ENCODE assay signal across 8 mouse cellular contexts in genomic region chr5:64809257-64809656, GRCm38 (mm10). TPM values are rescaled to one million over a fixed set of nuclear protein-coding genes. Genes with fewer than 3 reads are reported as not detected.
DNase-seq lines count a peak whose midpoint lies in the region; ATAC-seq and TF ChIP-seq lines count a peak whose summit lies in the region.

No protein-coding gene starts in this region.

- no peak for ATAC-seq in kidney, postnatal 0 days (replicated peaks; ENCODE audit: low FRiP score, low read depth)
- no peak for ATAC-seq in kidney, embryonic 14.5 days (ENCODE audit: low FRiP score, low TSS enrichment)
- 0 out of 2 replicates have a peak, but pooled peaks have one; percentile 1 for ATAC-seq in intestine, postnatal 0 days
- ATAC-seq in neural tube, embryonic 15.5 days (ENCODE audit: low FRiP score): no peak

- no peak for TF ChIP-seq POLR2A in myocyte (IDR thresholded peaks at IDR 0.05; ENCODE audit: insufficient read length, low read depth)

- H3ac ChIP-seq in myocyte (ENCODE audit: control insufficient read depth, insufficient read length): no peak overlapping the region

- H3K79me2 ChIP-seq in myocyte (ENCODE audit: control insufficient read depth, insufficient read depth): peaks cover 89% of the 10 kb centered on the region

- H3K36me3 ChIP-seq in kidney, postnatal 0 days (ENCODE audit: insufficient read depth, low read length): no peaks in the 10 kb centered on the region
- peaks cover 6% of the 10 kb centered on the region; the same call in 1 of the 2 replicates for H3K36me3 ChIP-seq in kidney, embryonic 14.5 days (ENCODE audit: control insufficient read depth, insufficient read depth, low read length)
- H3K36me3 ChIP-seq in intestine, postnatal 0 days (ENCODE audit: control insufficient read depth, insufficient read depth): peaks cover 6% of the 10 kb centered on the region; the same call in 1 of the 2 replicates
- H3K36me3 ChIP-seq in myocyte (ENCODE audit: control insufficient read depth, insufficient read depth): peaks cover 9% of the 10 kb centered on the region
- no peaks in the 10 kb centered on the region for H3K36me3 ChIP-seq in neural tube, embryonic 15.5 days

- H3K27ac ChIP-seq in kidney, postnatal 0 days: peak overlapping the region; percentile 88; the same call in 1 of the 2 replicates
- H3K27ac ChIP-seq in kidney, embryonic 14.5 days (ENCODE audit: low read depth, low read length): no peak overlapping the region
- H3K27ac ChIP-seq in intestine, postnatal 0 days (ENCODE audit: low read depth, low read length): peak overlapping the region; percentile 73; the same call in 1 of the 2 replicates
- H3K27ac ChIP-seq in neural tube, embryonic 15.5 days (replicated peaks): no peak overlapping the region

- 72% methylated on average over 7 of the region's 7 CpGs for WGBS in kidney, postnatal 0 days
- WGBS in kidney, embryonic 14.5 days: 82% methylated on average over 7 of the region's 7 CpGs
- 25% methylated on average over 7 of the region's 7 CpGs for WGBS in intestine, postnatal 0 days
- WGBS in neural tube, embryonic 15.5 days: 87% methylated on average over 7 of the region's 7 CpGs

- H3K9me3 ChIP-seq in kidney, postnatal 0 days (replicated peaks; ENCODE audit: low read length): no peaks in the 10 kb centered on the region
- no peaks in the 10 kb centered on the region for H3K9me3 ChIP-seq in kidney, embryonic 14.5 days (ENCODE audit: control insufficient read depth, low read length)
- H3K9me3 ChIP-seq in intestine, postnatal 0 days (ENCODE audit: control insufficient read depth): no peaks in the 10 kb centered on the region
- no peaks in the 10 kb centered on the region for H3K9me3 ChIP-seq in neural tube, embryonic 15.5 days (replicated peaks)

- no peaks in the 10 kb centered on the region for H3K27me3 ChIP-seq in kidney, postnatal 0 days (ENCODE audit: insufficient read depth, low read length)
- no peaks in the 10 kb centered on the region for H3K27me3 ChIP-seq in kidney, embryonic 14.5 days (ENCODE audit: control insufficient read depth, insufficient read depth, low read length)
- no peaks in the 10 kb centered on the region for H3K27me3 ChIP-seq in intestine, postnatal 0 days (replicated peaks; ENCODE audit: control insufficient read depth, insufficient read depth, low read length)
- H3K27me3 ChIP-seq in myocyte (ENCODE audit: control insufficient read depth, insufficient read depth, insufficient read length): no peaks in the 10 kb centered on the region
- H3K27me3 ChIP-seq in neural tube, embryonic 15.5 days (replicated peaks): no peaks in the 10 kb centered on the region

- no peak overlapping the region for H3K4me2 ChIP-seq in kidney, postnatal 0 days (ENCODE audit: low read length)
- H3K4me2 ChIP-seq in kidney, embryonic 14.5 days (replicated peaks; ENCODE audit: low read depth, low read length): no peak overlapping the region
- peak overlapping the region; percentile 82; the same call in 1 of the 2 replicates for H3K4me2 ChIP-seq in intestine, postnatal 0 days (replicated peaks; ENCODE audit: low read depth)
- peak overlapping the region; percentile 95 for H3K4me2 ChIP-seq in myocyte (ENCODE audit: low read depth)
- no peak overlapping the region for H3K4me2 ChIP-seq in neural tube, embryonic 15.5 days

- no peak for DNase-seq in kidney, postnatal 0 days (ENCODE audit: low spot score)
- peak; percentile 65 for DNase-seq in gastrocnemius, postnatal 25 days
- DNase-seq in layer of hippocampus, postnatal 25 days (ENCODE audit: extremely low spot score in 1 of 2, low spot score in 1 of 2): no peak
- DNase-seq in layer of hippocampus, adult 11-12 months (ENCODE audit: low spot score): no peak

- H3K4me3 ChIP-seq in kidney, postnatal 0 days (replicated peaks; ENCODE audit: low read depth, low read length): no peak overlapping the region
- no peak overlapping the region for H3K4me3 ChIP-seq in kidney, embryonic 14.5 days (ENCODE audit: low read length)
- no peak overlapping the region for H3K4me3 ChIP-seq in intestine, postnatal 0 days (ENCODE audit: low read depth, low read length)
- H3K4me3 ChIP-seq in myocyte: no peak overlapping the region
- H3K4me3 ChIP-seq in neural tube, embryonic 15.5 days (replicated peaks): no peak overlapping the region

- no peak for TF ChIP-seq CTCF in kidney, postnatal 0 days (IDR thresholded peaks at IDR 0.05; ENCODE audit: low read depth)
- peak; percentile 45 for TF ChIP-seq CTCF in intestine, postnatal 0 days (IDR thresholded peaks at IDR 0.05; ENCODE audit: low read depth)

- H3K9ac ChIP-seq in kidney, postnatal 0 days (ENCODE audit: low read depth, low read length): no peak overlapping the region
- H3K9ac ChIP-seq in kidney, embryonic 14.5 days (ENCODE audit: low read depth, low read length): no peak overlapping the region
- H3K9ac ChIP-seq in intestine, postnatal 0 days (ENCODE audit: low read depth, low read length): no peak overlapping the region
- no peak overlapping the region for H3K9ac ChIP-seq in neural tube, embryonic 15.5 days (replicated peaks)

- H3K4me1 ChIP-seq in kidney, postnatal 0 days (replicated peaks; ENCODE audit: insufficient read depth, low read length): peaks cover 62% of the 10 kb centered on the region
- H3K4me1 ChIP-seq in kidney, embryonic 14.5 days (ENCODE audit: control insufficient read depth, insufficient read depth, low read length): peaks cover 72% of the 10 kb centered on the region
- H3K4me1 ChIP-seq in intestine, postnatal 0 days (replicated peaks; ENCODE audit: control insufficient read depth, insufficient read depth, low read length): peaks cover 46% of the 10 kb centered on the region
- H3K4me1 ChIP-seq in neural tube, embryonic 15.5 days: peaks cover 58% of the 10 kb centered on the region

TF ChIP-seq in myocyte, 11 proteins besides CTCF, POLR2A, EP300 and RAD21:
- peak; percentile 32 for TF ChIP-seq POLR2AphosphoS2 (IDR thresholded peaks at IDR 0.05; ENCODE audit: insufficient read length, low read depth)
- no peak for TF ChIP-seq TCF3 (IDR thresholded peaks at IDR 0.05; ENCODE audit: insufficient read length, low read depth)
TF ChIP-seq in myocyte: peak in this region for 1.

RNA-seq across cellular contexts. Expression of gene Klf3, which starts 6.1 kb away (rescaled TPM):
- polyA plus RNA-seq in kidney, postnatal 0 days (2015; fragmentation: Nextera tagmentation; extraction: Ambion mirVana): 60.6 and 65.6 TPM in 2 replicates
- polyA plus RNA-seq in kidney, embryonic 14.5 days (2014; fragmentation: Nextera tagmentation; extraction: Ambion mirVana): 45.1 and 78.4 TPM in 2 replicates
- 10 to 100 TPM; 12.6 to 17.5 TPM for total RNA-seq in gastrocnemius, postnatal 25 days (2021)
- 76.9 and 79.3 TPM in 2 replicates for polyA plus RNA-seq in intestine, postnatal 0 days (2015; fragmentation: Nextera tagmentation; extraction: Ambion mirVana)
- 27.4 TPM for polyA plus RNA-seq in myocyte (2012; fragmentation: generic; extraction: Trizol)
- 10 to 100 TPM; 50.0 to 56.1 TPM for total RNA-seq in layer of hippocampus, postnatal 25 days (2021)
- polyA plus RNA-seq in neural tube, embryonic 15.5 days (2015; fragmentation: Nextera tagmentation; extraction: Ambion mirVana): 16.6 and 32.0 TPM in 2 replicates

Comparison
In these comparisons a context has a peak if more than half of its experiments do, and no peak if none do; other contexts are left out.
1. H3K27ac ChIP-seq: peak in kidney, postnatal 0 days (single experiment) and intestine, postnatal 0 days (single experiment); none in kidney, embryonic 14.5 days (single experiment) and neural tube, embryonic 15.5 days (single experiment).
2. H3K4me2 ChIP-seq: peak in intestine, postnatal 0 days (single experiment) and myocyte (single experiment); none in kidney, postnatal 0 days (single experiment), kidney, embryonic 14.5 days (single experiment) and neural tube, embryonic 15.5 days (single experiment).